Mouse (Mus musculus) kidney, postnatal 14 days (tissue): Measurements from ENCODE around the gene Pramel5.
"Not testable (repeated sequence)": the region's sequence is repeated elsewhere in the genome, so short reads cannot be mapped to it uniquely, and the experiment has no call there.

Experiments
- DNase-seq: peaks from one replicate; pipeline ENCODE4 v3.0.0; 2022; ENCODE audit warnings: mixed read lengths

The Pramel5 gene

DNA sequence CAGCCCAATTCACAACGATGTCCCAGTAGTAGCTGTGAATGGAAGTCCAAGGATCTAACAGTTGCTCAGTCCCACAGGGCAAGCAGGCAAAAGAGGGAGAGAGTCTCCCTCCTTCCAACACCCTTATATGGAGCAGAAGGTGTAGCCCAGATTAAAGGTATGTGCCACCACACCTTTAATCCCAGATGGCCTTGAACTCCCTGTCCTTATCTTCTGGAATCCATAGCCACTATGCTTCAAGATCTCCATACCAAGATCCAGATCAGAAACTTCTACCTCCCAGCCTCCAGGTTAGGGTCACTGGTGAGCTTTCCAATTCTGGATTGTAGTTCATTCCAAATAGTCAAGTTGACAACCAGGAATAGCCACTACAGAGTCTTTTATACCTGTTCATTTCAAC lies at the start of gene Pramel5:
Pramel5 (minus strand) TSS at position 101 of the 400 bp plus-strand sequence.
- DNase-seq, result not testable (repeated sequence)

DNA sequence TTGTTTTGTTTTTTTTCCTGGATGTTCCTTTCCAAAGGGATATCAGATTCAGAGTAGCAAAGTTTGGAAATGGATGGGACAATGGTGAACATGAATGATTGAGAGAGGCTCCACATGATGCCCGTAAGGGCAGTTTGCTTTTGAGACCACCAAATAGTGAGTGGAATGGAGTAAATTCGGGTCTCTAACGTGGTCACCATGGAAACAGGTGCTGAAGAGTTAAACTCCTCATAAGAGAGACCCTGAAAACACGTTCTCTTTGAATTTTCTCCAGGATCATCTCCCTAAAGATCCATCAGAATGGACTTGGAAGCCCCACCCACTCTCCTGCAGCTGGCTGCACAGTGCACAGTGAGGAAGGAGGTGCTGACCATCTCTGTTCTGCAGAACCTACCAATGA lies 49.7 kb upstream of the Pramel5 start, which contains the start of gene Gm13128:
Gm13128 (plus strand) TSS at position 301 of the 400 bp plus-strand sequence.
- DNase-seq, result not testable (repeated sequence)

DNA sequence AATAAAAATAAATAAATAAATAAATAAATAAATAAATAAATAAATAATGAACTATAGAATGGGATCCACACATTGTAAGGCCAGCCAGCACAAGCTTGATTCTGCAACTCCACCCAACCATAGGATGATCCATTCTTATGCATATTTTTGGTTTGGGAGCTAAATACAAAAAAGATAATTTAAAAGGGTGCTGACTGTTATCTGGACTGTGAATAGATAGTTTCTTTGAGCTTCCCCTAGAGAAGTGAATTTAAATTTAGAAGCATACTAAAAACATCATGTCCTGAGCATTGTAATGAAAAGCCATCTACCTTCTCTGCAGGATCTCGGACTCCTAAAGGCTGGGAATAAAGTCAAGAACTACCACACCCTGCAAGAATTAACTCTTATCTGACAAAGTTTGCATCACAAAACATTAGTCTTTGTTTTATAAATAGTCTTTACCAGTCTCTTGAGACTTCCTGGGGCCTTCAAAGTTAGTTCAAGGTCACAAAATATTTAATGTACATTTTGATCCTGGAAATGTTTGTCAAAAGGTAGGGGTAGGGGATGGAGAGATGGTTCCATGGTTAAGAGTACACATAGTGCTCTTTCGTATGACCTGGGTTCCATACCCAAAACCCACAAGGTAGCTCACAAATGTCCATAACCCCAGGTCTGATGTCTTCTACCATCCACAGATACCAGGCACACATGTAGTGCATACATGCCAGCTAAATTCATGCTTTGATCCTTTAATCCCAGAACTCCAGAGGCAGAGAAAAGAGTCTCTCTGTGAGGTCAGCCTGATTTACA lies 32.6 kb upstream of the Pramel5 start:
- DNase-seq, result not testable (repeated sequence)

DNA sequence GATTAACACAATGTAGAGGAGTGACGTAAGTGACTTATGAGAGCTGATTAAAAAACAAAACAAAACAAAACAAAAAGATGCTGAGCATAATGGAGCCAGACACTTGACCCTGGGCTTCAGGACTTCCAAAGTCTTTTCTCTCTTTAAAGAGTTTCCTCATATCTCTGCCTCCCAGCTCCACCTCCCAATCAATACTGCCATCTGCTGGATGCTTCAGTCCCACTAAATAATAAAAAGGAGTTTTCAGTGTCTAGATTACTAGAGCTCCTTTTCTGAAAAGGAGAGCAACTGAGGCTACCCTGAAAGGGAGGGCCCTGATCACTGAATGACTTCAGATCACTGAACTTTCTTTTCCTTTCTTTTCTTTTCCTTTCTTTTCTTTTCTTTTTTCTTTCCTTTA lies 19.1 kb upstream of the Pramel5 start:
- not testable (repeated sequence) for DNase-seq

DNA sequence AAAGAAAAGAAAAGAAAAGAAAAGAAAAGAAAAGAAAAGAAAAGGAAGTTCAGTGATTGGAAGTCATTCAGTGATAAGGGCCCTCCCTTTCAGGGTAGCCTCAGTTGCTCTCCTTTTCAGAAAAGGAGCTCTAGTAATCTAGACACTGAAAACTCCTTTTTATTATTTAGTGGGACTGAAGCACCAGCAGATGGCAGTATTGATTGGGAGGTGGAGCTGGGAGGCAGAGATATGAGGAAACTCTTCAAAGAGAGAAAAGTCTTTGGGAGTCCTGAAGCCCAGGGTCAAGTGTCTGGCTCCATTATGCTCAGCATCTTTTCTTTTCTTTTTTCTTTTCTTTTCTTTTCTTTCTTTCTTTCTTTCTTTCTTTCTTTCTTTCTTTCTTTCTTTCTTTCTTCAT lies 25.5 kb downstream of the Pramel5 start:
- not testable (repeated sequence) for DNase-seq
